Mouse (Mus musculus) CH12.LX (cell line): ENCODE measurements around the gene Itgb2. TPM values are rescaled to one million over a fixed set of nuclear protein-coding genes. Genes with fewer than 3 reads are reported as not detected.

Source experiments
- DNase-seq: peaks from one replicate; pipeline ENCODE4 v3.0.0-alpha.2; 2013; ENCODE audit errors: extremely low read depth
- H3K27ac ChIP-seq: 2 replicates; pipeline ENCODE4 v1.5.1; 2012; ENCODE audit warnings: low read depth, mild to moderate bottlenecking, control low read depth, moderate library complexity; ENCODE audit not compliant: insufficient read depth
- H3K27me3 ChIP-seq: replicated peaks from 2 replicates; pipeline ENCODE3; 2012; ENCODE audit warnings: inconsistent platforms
- H3K36me3 ChIP-seq, 2 experiments: replicated peaks in 1 of 2; 2 replicates each; pipeline versions ENCODE3 to v1.6.1; 2012; ENCODE audit warnings: inconsistent platforms in 1 of 2, low read length in 1 of 2, mild to moderate bottlenecking in 1 of 2, mixed read lengths in 1 of 2, moderate library complexity in 1 of 2; ENCODE audit not compliant: control insufficient read depth in 1 of 2, insufficient read depth in 1 of 2
- H3K4me1 ChIP-seq, 2 experiments: 2 replicates each; pipeline ENCODE4 v1.6.1; 2012; ENCODE audit warnings: inconsistent platforms in 1 of 2, moderate library complexity in 1 of 2; ENCODE audit not compliant: insufficient read depth in 2 of 2, control insufficient read depth in 1 of 2
- H3K4me2 ChIP-seq: 2 replicates; pipeline ENCODE4 v1.6.1; 2012; ENCODE audit warnings: low read depth, mild to moderate bottlenecking, control low read depth; ENCODE audit not compliant: poor library complexity, insufficient read depth, severe bottlenecking
- H3K4me3 ChIP-seq, 3 experiments: fragments of 150-350 bp in 1 of 3; sonication (generic) in 1 of 3; replicated peaks in 1 of 3; 2 replicates each; pipeline versions ENCODE3 to v1.5.1; 2011 to 2012; ENCODE audit warnings: low read depth in 2 of 3, low read length in 2 of 3, mild to moderate bottlenecking in 2 of 3, moderate library complexity in 2 of 3, control low read depth in 1 of 3, improper control_type of control experiment in 1 of 3, inconsistent platforms in 1 of 3, mixed read lengths in 1 of 3; ENCODE audit not compliant: poor library complexity in 1 of 3
- H3K79me2 ChIP-seq: replicated peaks from 2 replicates; pipeline ENCODE4 v1.6.1; 2012; ENCODE audit warnings: mild to moderate bottlenecking, moderate library complexity; ENCODE audit not compliant: control insufficient read depth, poor library complexity, insufficient read depth, severe bottlenecking; ENCODE audit errors: extremely low read depth
- H3K9ac ChIP-seq: 2 replicates; pipeline ENCODE4 v1.6.1; 2012; ENCODE audit warnings: low read depth, mild to moderate bottlenecking, control low read depth, moderate library complexity; ENCODE audit not compliant: insufficient read depth
- H3K9me3 ChIP-seq: replicated peaks from 2 replicates; pipeline ENCODE3; 2012; ENCODE audit warnings: low read length, inconsistent platforms, mixed read lengths
- CHD2 ChIP-seq: IDR thresholded peaks from 2 replicates; pipeline ENCODE4 v1.6.1; 2011; ENCODE audit warnings: low read length, improper control_type of control experiment
- CTCF ChIP-seq, 2 experiments: IDR thresholded peaks in 1 of 2; conservative IDR thresholded peaks in 1 of 2; 2 replicates each; pipeline ENCODE4 v1.5.1; 2011 to 2012; ENCODE audit warnings: low read depth in 2 of 2, low read length in 2 of 2, improper control_type of control experiment in 1 of 2, inconsistent platforms in 1 of 2, mild to moderate bottlenecking in 1 of 2, moderate library complexity in 1 of 2
- E2F4 ChIP-seq: IDR thresholded peaks from 2 replicates; pipeline ENCODE4 v1.6.1; 2011; ENCODE audit warnings: low read depth, low read length, improper control_type of control experiment; ENCODE audit not compliant: insufficient replicate concordance
- ELF1 ChIP-seq: IDR thresholded peaks from 2 replicates; pipeline ENCODE4 v1.6.1; 2014; ENCODE audit warnings: low read depth, mild to moderate bottlenecking, inconsistent platforms, low read length, improper control_type of control experiment
- ETS1 ChIP-seq: conservative IDR thresholded peaks from 2 replicates; pipeline ENCODE4 v1.6.1; 2012; ENCODE audit warnings: low read depth, mild to moderate bottlenecking, inconsistent platforms, low read length, improper control_type of control experiment, moderate library complexity
- GABPA ChIP-seq: IDR thresholded peaks from 2 replicates; pipeline ENCODE4 v1.6.1; 2012; ENCODE audit warnings: low read depth, low read length, improper control_type of control experiment, inconsistent platforms; ENCODE audit not compliant: insufficient replicate concordance
- HCFC1 ChIP-seq: IDR thresholded peaks from 2 replicates; pipeline ENCODE4 v1.6.1; 2012; ENCODE audit warnings: low read depth, mild to moderate bottlenecking, inconsistent platforms, low read length, improper control_type of control experiment
- KAT2A ChIP-seq: IDR thresholded peaks from 2 replicates; pipeline ENCODE4 v1.6.1; 2012; ENCODE audit warnings: low read length, improper control_type of control experiment, inconsistent platforms; ENCODE audit not compliant: insufficient replicate concordance
- MAFK ChIP-seq: IDR thresholded peaks from 2 replicates; pipeline ENCODE4 v1.6.1; 2011; ENCODE audit warnings: low read length, improper control_type of control experiment; ENCODE audit not compliant: insufficient replicate concordance
- MEF2A ChIP-seq: IDR thresholded peaks from 2 replicates; pipeline ENCODE4 v1.6.1; 2014; ENCODE audit warnings: low read depth, mild to moderate bottlenecking, inconsistent platforms, low read length, improper control_type of control experiment, borderline replicate concordance
- MXI1 ChIP-seq: IDR thresholded peaks from 2 replicates; pipeline ENCODE4 v1.6.1; 2011; ENCODE audit warnings: mild to moderate bottlenecking, low read depth, low read length, improper control_type of control experiment
- MYC ChIP-seq: IDR thresholded peaks from 2 replicates; pipeline ENCODE4 v1.6.1; 2011; ENCODE audit warnings: low read depth, mild to moderate bottlenecking, improper control_type of control experiment, low read length
- NELFE ChIP-seq: IDR thresholded peaks from 2 replicates; pipeline ENCODE4 v1.6.1; 2011; ENCODE audit warnings: low read depth, low read length, improper control_type of control experiment
- PAX5 ChIP-seq: IDR thresholded peaks from 2 replicates; pipeline ENCODE4 v1.6.1; 2012; ENCODE audit warnings: low read length, inconsistent platforms, mixed read lengths
- POLR2AphosphoS2 ChIP-seq: IDR thresholded peaks from 2 replicates; pipeline ENCODE4 v1.6.1; 2011; ENCODE audit warnings: low read depth, low read length, improper control_type of control experiment
- RAD21 ChIP-seq: IDR thresholded peaks from 2 replicates; pipeline ENCODE4 v1.6.1; 2011; ENCODE audit warnings: low read depth, mild to moderate bottlenecking, low read length, improper control_type of control experiment, moderate library complexity
- RCOR1 ChIP-seq: conservative IDR thresholded peaks from 2 replicates; pipeline ENCODE4 v1.6.1; 2012; ENCODE audit warnings: low read depth, mild to moderate bottlenecking, inconsistent platforms, low read length, improper control_type of control experiment
- SMC3 ChIP-seq: IDR thresholded peaks from 2 replicates; pipeline ENCODE4 v1.6.1; 2011; ENCODE audit warnings: low read depth, low read length, improper control_type of control experiment
- TCF12 ChIP-seq: IDR thresholded peaks from 2 replicates; pipeline ENCODE4 v1.6.1; 2014; ENCODE audit warnings: low read depth, mild to moderate bottlenecking, inconsistent platforms, low read length, improper control_type of control experiment
- UBTF ChIP-seq: IDR thresholded peaks from 2 replicates; pipeline ENCODE4 v1.6.1; 2012; ENCODE audit warnings: low read depth, mild to moderate bottlenecking, inconsistent platforms, low read length, improper control_type of control experiment, moderate library complexity
- USF1 ChIP-seq: IDR thresholded peaks from 2 replicates; pipeline ENCODE4 v1.6.1; 2014; ENCODE audit warnings: low read depth, mild to moderate bottlenecking, inconsistent platforms, low read length, improper control_type of control experiment
- ZC3H11A ChIP-seq: IDR thresholded peaks from 2 replicates; pipeline ENCODE4 v1.6.1; 2012; ENCODE audit warnings: low read depth, mild to moderate bottlenecking, inconsistent platforms, low read length, improper control_type of control experiment
- ZMIZ1 ChIP-seq: IDR thresholded peaks from 2 replicates; pipeline ENCODE4 v1.6.1; 2012; ENCODE audit warnings: low read depth, mild to moderate bottlenecking, inconsistent platforms, low read length, improper control_type of control experiment
- ZNF384 ChIP-seq: IDR thresholded peaks from 2 replicates; pipeline ENCODE4 v1.6.1; 2012; ENCODE audit warnings: low read depth, low read length, improper control_type of control experiment, inconsistent platforms
- dilution Hi-C: fragments of 300-500 bp; cut with MboI; formaldehyde crosslinking; loops from 2 replicates; pipeline ENCODE4 v1.14.3; 2020; ENCODE audit warnings: low sequenced_read_pairs; ENCODE audit not compliant: extremely low pct_unique_long_range_greater_than_20kb, extremely low pct_ligation_motif_present
- in situ Hi-C: fragments of 300-500 bp; cut with MboI; formaldehyde crosslinking; loops from 3 replicates; pipeline ENCODE4 v1.14.3; 2019; ENCODE audit warnings: low sequenced_read_pairs, low pct_ligation_motif_present, low pct_unique_long_range_greater_than_20kb, mixed read lengths
- polyA plus RNA-seq: library from polyadenylated mRNA; unstranded; fragments of >175 nt; gene quantifications from 2 replicates; pipeline ENCODE4 v1.2.1, GENCODE M21; 2012; ENCODE audit warnings: low read depth; ENCODE audit not compliant: insufficient read length
- total RNA-seq, 2 experiments: library from RNA; depleted of rRNA; stranded (reverse); fragments of 300-350 nt in 1 of 2; fragments of >200 nt in 1 of 2; gene quantifications; 2 replicates each; pipeline ENCODE4 v1.2.3; 2012 to 2014

Gene Itgb2
- total and polyA plus RNA-seq, 3 experiments, result 32.6 to 54.1 (median 40.2) TPM

- H3K36me3 ChIP-seq, result peaks cover 2 to 60% of the 10 kb centered on the region in 2 experiments
- TF ChIP-seq MYC, result no peak
- no peak for TF ChIP-seq ZC3H11A
- TF ChIP-seq NELFE, result no peak
- TF ChIP-seq UBTF, result no peak
- no peak for TF ChIP-seq TCF12
- no peak for TF ChIP-seq RAD21
- no peak for TF ChIP-seq ELF1
- no peak for TF ChIP-seq MEF2A
- no peak for TF ChIP-seq ZNF384
- TF ChIP-seq POLR2AphosphoS2, result no peak
- no peak for TF ChIP-seq USF1
- TF ChIP-seq GABPA, result no peak
- no peak for TF ChIP-seq PAX5
- TF ChIP-seq CTCF (conservative IDR thresholded peaks at IDR 0.05 in 1 of 2, IDR thresholded peaks at IDR 0.05 in 1 of 2; ENCODE audit: low read depth in 2 of 2, low read length in 2 of 2), result no peak
- no peak for TF ChIP-seq MAFK
- no peak for TF ChIP-seq ZMIZ1
- TF ChIP-seq MXI1, result no peak
- TF ChIP-seq ETS1, result no peak
- TF ChIP-seq RCOR1, result no peak
Observed at GRCm38 (mm10) chr10:77536727-77537126, 6.7 kb downstream of the Itgb2 start.

GRCm38 (mm10) chr10:77537215-77538209 is 7.5 kb downstream of the Itgb2 start:
- no peak for DNase-seq
- Histone ChIP-seq H3K27me3 (no peaks in the 10 kb centered on the region), H3K4me3 (no peak overlapping the region), H3K4me2 (no peak overlapping the region), H3K9ac (no peak overlapping the region), H3K4me1 (peaks cover 0 to 59% of the 10 kb centered on the region in 2 experiments; a peak in 2 of 4 replicates), H3K9me3 (no peaks in the 10 kb centered on the region)
- dilution Hi-C loops, result no loop called here
- in situ Hi-C loops, result no loop called here
- TF ChIP-seq E2F4, result no peak
- no peak for TF ChIP-seq SMC3
- TF ChIP-seq CHD2, result no peak
- TF ChIP-seq UBTF, result no peak
- TF ChIP-seq HCFC1, result no peak
- TF ChIP-seq CTCF (conservative IDR thresholded peaks at IDR 0.05 in 1 of 2, IDR thresholded peaks at IDR 0.05 in 1 of 2; ENCODE audit: low read depth in 2 of 2, low read length in 2 of 2), result no peak
- TF ChIP-seq KAT2A, result no peak
- TF ChIP-seq, all 38 proteins: peak for 0
- H3K27ac ChIP-seq, result no peak overlapping the region
- peaks cover 5 to 62% of the 10 kb centered on the region in 2 experiments for H3K36me3 ChIP-seq
- H3K79me2 ChIP-seq, result peaks cover 3% of the 10 kb centered on the region; the same call in 1 of the 2 replicates

More at GRCm38 (mm10) chr10:77536727-77537126, 6.7 kb downstream of the Itgb2 start:
- Histone ChIP-seq H3K9ac (no peak overlapping the region), H3K4me3 (no peak overlapping the region), H3K9me3 (peaks cover 4% of the 10 kb centered on the region), H3K79me2 (peaks cover 3% of the 10 kb centered on the region; the same call in 1 of the 2 replicates), H3K27ac (no peak overlapping the region), H3K4me2 (no peak overlapping the region), H3K4me1 (peaks cover 0 to 63% of the 10 kb centered on the region in 2 experiments; a peak in 2 of 4 replicates), H3K27me3 (no peaks in the 10 kb centered on the region)
- DNase-seq, result peak; percentile 58
- dilution Hi-C loops, result no loop called here
- in situ Hi-C loops, result no loop called here
